Mouse (Mus musculus): ENCODE measurements at regions not wholly inside any gene's neighbourhood (a gene's known extent, or its start where the extent isn't known, plus 50 kb on each side); places are given as distances from the start of the nearest gene placed in this dataset.
"Not testable (repeated sequence)": the region's sequence is repeated elsewhere in the genome, so short reads cannot be mapped to it uniquely, and the experiment has no call there.

DNA sequence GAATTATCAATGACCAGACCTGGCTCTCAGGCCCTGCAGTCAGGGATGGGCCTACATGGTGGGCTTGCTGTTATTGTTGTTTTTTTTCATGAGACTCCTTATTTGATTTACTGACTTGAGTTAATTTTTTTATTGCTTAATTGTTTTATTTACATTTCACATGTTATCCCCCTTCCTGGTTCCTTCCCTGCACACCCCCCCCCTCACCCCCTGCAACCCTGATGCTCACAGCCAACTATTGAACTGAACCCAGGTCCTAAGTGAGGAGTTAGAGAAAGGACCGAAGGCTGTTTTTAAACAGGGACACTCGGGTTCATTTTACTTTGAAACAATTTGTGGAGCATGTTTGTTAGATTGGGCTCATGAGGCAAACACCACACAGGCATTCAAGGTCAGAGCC is 126.9 kb downstream of the Gm31371 start:
- TF ChIP-seq TAL1 (conservative IDR thresholded peaks at IDR 0.05; ENCODE audit: low read depth, low read length); CTCF (IDR thresholded peaks at IDR 0.05; ENCODE audit: low read depth, low read length): not testable (repeated sequence)
